Mouse (Mus musculus) cerebellum, adult 2 months (tissue): ENCODE measurements at regions not wholly inside any gene's neighbourhood (a gene's known extent, or its start where the extent isn't known, plus 50 kb on each side); places are given as distances from the start of the nearest gene placed in this dataset.
A peak's percentile ranks its signal among the peaks of the same experiment; 100 is the strongest.

Source experiments
- DNase-seq, 2 experiments: peaks; one replicate each; pipeline ENCODE4 v3.0.0; 2021
- H3K27ac ChIP-seq: fragments of 200-500 bp; 2 replicates; pipeline ENCODE4 v1.5.1; 2012; ENCODE audit warnings: low read length, control low read depth, inconsistent platforms; ENCODE audit not compliant: insufficient read depth
- H3K27me3 ChIP-seq: fragments of 200-500 bp; 2 replicates; pipeline ENCODE4 v1.6.1; 2012; ENCODE audit warnings: inconsistent platforms, mild to moderate bottlenecking, low read length, moderate library complexity; ENCODE audit not compliant: control insufficient read depth, insufficient read depth
- H3K4me1 ChIP-seq: fragments of 200-500 bp; 2 replicates; pipeline ENCODE4 v1.6.1; 2011; ENCODE audit warnings: low read length; ENCODE audit not compliant: control insufficient read depth, insufficient read depth
- H3K4me3 ChIP-seq: fragments of 200-500 bp; replicated peaks from 2 replicates; pipeline ENCODE3; 2011; ENCODE audit warnings: mild to moderate bottlenecking, low read depth, low read length, control low read depth; ENCODE audit not compliant: insufficient read depth
- CTCF ChIP-seq: fragments of 200-500 bp; IDR thresholded peaks from 2 replicates; pipeline ENCODE4 v1.5.1; 2011; ENCODE audit warnings: low read depth, mild to moderate bottlenecking, control low read depth, low read length, moderate library complexity, borderline replicate concordance; ENCODE audit not compliant: insufficient read depth
- POLR2A ChIP-seq: fragments of 200-500 bp; IDR thresholded peaks from 2 replicates; pipeline ENCODE4 v1.6.1; 2011; ENCODE audit warnings: low read length, control low read depth, borderline replicate concordance; ENCODE audit not compliant: insufficient read depth
- WGBS: fragments of 180-500 bp; shearing (Covaris S2); methylation state at CpG from one replicate; pipeline ENCODE4 v1.1.7; 2018; 5-methylcytosine and 5-hydroxymethylcytosine counted together

GRCm38 (mm10) chr10:66940922-66941321, 155.0 kb upstream of the Jmjd1c start:
- peaks cover 10% of the 10 kb centered on the region; the same call in 1 of the 2 replicates for H3K4me1 ChIP-seq
- H3K27ac ChIP-seq = no peak overlapping the region
- TF ChIP-seq POLR2A = no peak
- TF ChIP-seq CTCF = no peak
- DNase-seq = no peak
- 84% methylated on average over 5 of the region's 5 CpGs for WGBS
- H3K4me3 ChIP-seq = no peak overlapping the region
- H3K27me3 ChIP-seq = no peaks in the 10 kb centered on the region

- no peak overlapping the region for H3K4me3 ChIP-seq
- TF ChIP-seq POLR2A (no peak), CTCF (no peak)
- H3K27me3 ChIP-seq = no peaks in the 10 kb centered on the region
- 14% methylated on average over 3 of the region's 3 CpGs for WGBS
- no peak overlapping the region; the same call in 1 of the 2 replicates for H3K27ac ChIP-seq
- peak in 1 of 2 experiments; percentile 33 for DNase-seq
- peaks cover 10% of the 10 kb centered on the region; the same call in 1 of the 2 replicates for H3K4me1 ChIP-seq
Measured at GRCm38 (mm10) chr10:66941974-66942373, 154.0 kb upstream of the Jmjd1c start.

- Histone ChIP-seq H3K4me3 (no peak overlapping the region), H3K4me1 (peaks cover 10% of the 10 kb centered on the region; the same call in 1 of the 2 replicates), H3K27me3 (no peaks in the 10 kb centered on the region), H3K27ac (no peak overlapping the region)
- 10% methylated on average over 5 of the region's 5 CpGs for WGBS
- TF ChIP-seq POLR2A (no peak), CTCF (no peak)
- peak; percentile 30 to 76 for DNase-seq
Measured at GRCm38 (mm10) chr10:66943875-66944274, 152.1 kb upstream of the Jmjd1c start.

- WGBS = 79% methylated on average over 2 of the region's 2 CpGs
- H3K27me3 ChIP-seq = no peaks in the 10 kb centered on the region
Measured at GRCm38 (mm10) chr10:66946161-66946560, 149.8 kb upstream of the Jmjd1c start.

GRCm38 (mm10) chr10:66948329-66948728, 147.6 kb upstream of the Jmjd1c start:
- no peak for DNase-seq
- H3K4me3 ChIP-seq = no peak overlapping the region
- H3K27ac ChIP-seq = no peak overlapping the region
- TF ChIP-seq CTCF = no peak
- no peak for TF ChIP-seq POLR2A
- no peaks in the 10 kb centered on the region for H3K27me3 ChIP-seq
- H3K4me1 ChIP-seq = peaks cover 7% of the 10 kb centered on the region; the same call in 1 of the 2 replicates
- 97% methylated on average over 2 of the region's 2 CpGs for WGBS

More at GRCm38 (mm10) chr10:66946161-66946560, 149.8 kb upstream of the Jmjd1c start:
- Histone ChIP-seq H3K27ac (no peak overlapping the region), H3K4me3 (no peak overlapping the region), H3K4me1 (peaks cover 10% of the 10 kb centered on the region; the same call in 1 of the 2 replicates)
- DNase-seq = no peak
- TF ChIP-seq CTCF = no peak
- TF ChIP-seq POLR2A = no peak

GRCm38 (mm10) chr10:66950441-66950840, 145.5 kb upstream of the Jmjd1c start:
- Histone ChIP-seq H3K4me3 (no peak overlapping the region), H3K4me1 (peaks cover 3% of the 10 kb centered on the region; the same call in 1 of the 2 replicates), H3K27me3 (no peaks in the 10 kb centered on the region), H3K27ac (no peak overlapping the region)
- no peak for DNase-seq
- TF ChIP-seq CTCF (no peak), POLR2A (no peak)
- 95% methylated on average over 4 of the region's 4 CpGs for WGBS

GRCm38 (mm10) chr10:66951231-66951822, 144.6 kb upstream of the Jmjd1c start:
- peaks cover 3% of the 10 kb centered on the region; the same call in 1 of the 2 replicates for H3K4me1 ChIP-seq
- TF ChIP-seq CTCF (no peak), POLR2A (no peak)
- DNase-seq = no peak
- 91% methylated on average over 8 of the region's 8 CpGs for WGBS
- H3K4me3 ChIP-seq = no peak overlapping the region
- H3K27me3 ChIP-seq = no peaks in the 10 kb centered on the region
- H3K27ac ChIP-seq = no peak overlapping the region

- Histone ChIP-seq H3K27me3 (no peaks in the 10 kb centered on the region), H3K27ac (no peak overlapping the region), H3K4me1 (peaks cover 3% of the 10 kb centered on the region; the same call in 1 of the 2 replicates), H3K4me3 (no peak overlapping the region)
- no peak for DNase-seq
- TF ChIP-seq POLR2A (no peak), CTCF (no peak)
- 86% methylated on average over 9 of the region's 9 CpGs for WGBS
Measured at GRCm38 (mm10) chr10:66951935-66952334, 144.0 kb upstream of the Jmjd1c start.
